Mouse (Mus musculus): ENCODE data around the gene Vps35. TPM values are rescaled to one million over a fixed set of nuclear protein-coding genes. Genes with fewer than 3 reads are reported as not detected.

Gene Vps35
- polyA plus RNA-seq, 1 experiment from 2014 or later: 54.6 TPM

GRCm38 (mm10) chr8:85327036-85327435 lies 27.4 kb upstream of the Vps35 start:
- no peak overlapping the region for H3K9ac ChIP-seq (replicated peaks)
- 80% methylated on average over 9 of the region's 9 CpGs for WGBS (ENCODE audit: insufficient replicate concordance)
- no peaks in the 10 kb centered on the region for H3K9me3 ChIP-seq (ENCODE audit: low read length)
- DNase-seq (no peak), ATAC-seq (no peak)
- H3K27ac ChIP-seq (ENCODE audit: low read depth): no peak overlapping the region
- H3K4me1 ChIP-seq (ENCODE audit: insufficient read depth): no peaks in the 10 kb centered on the region
- TF ChIP-seq EP300 (IDR thresholded peaks at IDR 0.05; ENCODE audit: low read depth): no peak
- no peak for TF ChIP-seq CTCF (IDR thresholded peaks at IDR 0.05; ENCODE audit: low read depth)
- no peak overlapping the region for H3K4me2 ChIP-seq (ENCODE audit: low read depth, low read length)
- no peaks in the 10 kb centered on the region for H3K27me3 ChIP-seq (ENCODE audit: insufficient read depth, low read length)
- H3K36me3 ChIP-seq (replicated peaks; ENCODE audit: insufficient read depth, low read length): peaks cover 8% of the 10 kb centered on the region; the same call in 1 of the 2 replicates
- H3K4me3 ChIP-seq (ENCODE audit: low read depth, low read length): no peak overlapping the region

- Histone ChIP-seq H3K4me3 (ENCODE audit: low read depth, low read length) (no peak overlapping the region), H3K9me3 (ENCODE audit: low read length) (0 out of 2 replicates have a peak, but pooled peaks cover 2% of the 10 kb centered on the region), H3K4me2 (ENCODE audit: low read depth, low read length) (no peak overlapping the region), H3K27ac (ENCODE audit: low read depth) (no peak overlapping the region), H3K27me3 (ENCODE audit: insufficient read depth, low read length) (no peaks in the 10 kb centered on the region), H3K9ac (replicated peaks) (no peak overlapping the region), H3K36me3 (replicated peaks; ENCODE audit: insufficient read depth, low read length) (peaks cover 8% of the 10 kb centered on the region; the same call in 1 of the 2 replicates), H3K4me1 (ENCODE audit: insufficient read depth) (0 out of 2 replicates have a peak, but pooled peaks cover 3% of the 10 kb centered on the region)
- ATAC-seq (no peak), DNase-seq (no peak)
- TF ChIP-seq EP300 (IDR thresholded peaks at IDR 0.05; ENCODE audit: low read depth) (no peak), CTCF (IDR thresholded peaks at IDR 0.05; ENCODE audit: low read depth) (no peak)
- 68% methylated on average over 3 of the region's 3 CpGs for WGBS (ENCODE audit: insufficient replicate concordance)
Measured at GRCm38 (mm10) chr8:85323084-85323483, 23.5 kb upstream of the Vps35 start.

GRCm38 (mm10) chr8:85321981-85322380 lies 22.4 kb upstream of the Vps35 start:
- Histone ChIP-seq H3K27me3 (ENCODE audit: insufficient read depth, low read length) (no peaks in the 10 kb centered on the region), H3K4me3 (ENCODE audit: low read depth, low read length) (no peak overlapping the region), H3K36me3 (replicated peaks; ENCODE audit: insufficient read depth, low read length) (peaks cover 8% of the 10 kb centered on the region; the same call in 1 of the 2 replicates), H3K4me2 (ENCODE audit: low read depth, low read length) (no peak overlapping the region), H3K4me1 (ENCODE audit: insufficient read depth) (0 out of 2 replicates have a peak, but pooled peaks cover 4% of the 10 kb centered on the region), H3K9ac (replicated peaks) (no peak overlapping the region), H3K27ac (ENCODE audit: low read depth) (no peak overlapping the region), H3K9me3 (ENCODE audit: low read length) (0 out of 2 replicates have a peak, but pooled peaks cover 2% of the 10 kb centered on the region)
- WGBS (ENCODE audit: insufficient replicate concordance): 87% methylated on average over 15 of the region's 15 CpGs
- ATAC-seq: no peak
- no peak for DNase-seq
- TF ChIP-seq EP300 (IDR thresholded peaks at IDR 0.05; ENCODE audit: low read depth): no peak
- TF ChIP-seq CTCF (IDR thresholded peaks at IDR 0.05; ENCODE audit: low read depth): no peak

- H3K4me2 ChIP-seq (ENCODE audit: low read depth, low read length): peak overlapping the region; percentile 59
- peak; percentile 99 for ATAC-seq
- WGBS (ENCODE audit: insufficient replicate concordance): 56% methylated on average over 4 of the region's 4 CpGs
- H3K27me3 ChIP-seq (ENCODE audit: insufficient read depth, low read length): no peaks in the 10 kb centered on the region
- 0 out of 2 replicates have a peak, but pooled peaks cover 2% of the 10 kb centered on the region for H3K9me3 ChIP-seq (ENCODE audit: low read length)
- 0 out of 2 replicates have a peak, but pooled peaks cover 4% of the 10 kb centered on the region for H3K4me1 ChIP-seq (ENCODE audit: insufficient read depth)
- H3K36me3 ChIP-seq (replicated peaks; ENCODE audit: insufficient read depth, low read length): no peaks in the 10 kb centered on the region
- TF ChIP-seq CTCF (IDR thresholded peaks at IDR 0.05; ENCODE audit: low read depth) (no peak), EP300 (IDR thresholded peaks at IDR 0.05; ENCODE audit: low read depth) (peak; percentile 94)
- peak overlapping the region; percentile 83 for H3K27ac ChIP-seq (ENCODE audit: low read depth)
- H3K4me3 ChIP-seq (ENCODE audit: low read depth, low read length): 0 out of 2 replicates have a peak overlapping the region, but pooled peaks have one; percentile 19
- no peak overlapping the region; the same call in 1 of the 2 replicates for H3K9ac ChIP-seq (replicated peaks)
- peak; percentile 33 for DNase-seq
Measured at GRCm38 (mm10) chr8:85318534-85318933, 18.9 kb upstream of the Vps35 start.

GRCm38 (mm10) chr8:85313036-85313435 lies 13.4 kb upstream of the Vps35 start:
- TF ChIP-seq CTCF (IDR thresholded peaks at IDR 0.05; ENCODE audit: low read depth) (no peak), EP300 (IDR thresholded peaks at IDR 0.05; ENCODE audit: low read depth) (no peak)
- H3K36me3 ChIP-seq (replicated peaks; ENCODE audit: insufficient read depth, low read length): peaks cover 8% of the 10 kb centered on the region
- ATAC-seq: no peak

GRCm38 (mm10) chr8:85311743-85312142 lies 12.1 kb upstream of the Vps35 start:
- no peak overlapping the region for H3K9ac ChIP-seq (replicated peaks)
- no peaks in the 10 kb centered on the region for H3K4me1 ChIP-seq (ENCODE audit: insufficient read depth)
- no peaks in the 10 kb centered on the region for H3K27me3 ChIP-seq (ENCODE audit: insufficient read depth, low read length)
- TF ChIP-seq CTCF (IDR thresholded peaks at IDR 0.05; ENCODE audit: low read depth) (peak; percentile 81), EP300 (IDR thresholded peaks at IDR 0.05; ENCODE audit: low read depth) (no peak)
- ATAC-seq (peak; percentile 50; the same call in 1 of the 2 replicates), DNase-seq (no peak)
- H3K4me2 ChIP-seq (ENCODE audit: low read depth, low read length): no peak overlapping the region
- H3K36me3 ChIP-seq (replicated peaks; ENCODE audit: insufficient read depth, low read length): peaks cover 20% of the 10 kb centered on the region
- no peaks in the 10 kb centered on the region for H3K9me3 ChIP-seq (ENCODE audit: low read length)
- H3K27ac ChIP-seq (ENCODE audit: low read depth): no peak overlapping the region
- no peak overlapping the region for H3K4me3 ChIP-seq (ENCODE audit: low read depth, low read length)

More at GRCm38 (mm10) chr8:85313036-85313435, 13.4 kb upstream of the Vps35 start:
- H3K4me2 ChIP-seq (ENCODE audit: low read depth, low read length): no peak overlapping the region
- H3K9me3 ChIP-seq (ENCODE audit: low read length): no peaks in the 10 kb centered on the region
- H3K27me3 ChIP-seq (ENCODE audit: insufficient read depth, low read length): no peaks in the 10 kb centered on the region
- H3K4me3 ChIP-seq (ENCODE audit: low read depth, low read length): no peak overlapping the region
- H3K4me1 ChIP-seq (ENCODE audit: insufficient read depth): 0 out of 2 replicates have a peak, but pooled peaks cover under 1% of the 10 kb centered on the region
- WGBS (ENCODE audit: insufficient replicate concordance): 49% methylated on average over 3 of the region's 3 CpGs
- H3K9ac ChIP-seq (replicated peaks): no peak overlapping the region
- H3K27ac ChIP-seq (ENCODE audit: low read depth): no peak overlapping the region
- no peak for DNase-seq
